Mouse (Mus musculus) lung, embryonic 15.5 days (tissue): ENCODE measurements around the gene Ppp2r3a. TPM values are rescaled to one million over a fixed set of nuclear protein-coding genes. Genes with fewer than 3 reads are reported as not detected.

ENCODE experiments used
- ATAC-seq: fragments of 200-750 bp; cut with Nextera tagmentation; 2 replicates; pipeline ENCODE4 v1.8.0; 2017; ENCODE audit warnings: moderate number of reproducible peaks, borderline replicate concordance; ENCODE audit not compliant: low FRiP score, low TSS enrichment; ENCODE audit errors: extremely low read depth
- H3K27ac ChIP-seq: fragments of 300-500 bp; sonication (generic); 2 replicates; pipeline ENCODE4 v1.5.1; 2015; ENCODE audit warnings: moderate library complexity, mild to moderate bottlenecking, inconsistent platforms
- H3K27me3 ChIP-seq: fragments of 300-500 bp; sonication (generic); 2 replicates; pipeline ENCODE4 v1.6.1; 2015; ENCODE audit warnings: inconsistent platforms
- H3K36me3 ChIP-seq: fragments of 300-500 bp; sonication (generic); 2 replicates; pipeline ENCODE4 v1.6.1; 2015; ENCODE audit warnings: inconsistent platforms
- H3K4me1 ChIP-seq: fragments of 300-500 bp; sonication (generic); 2 replicates; pipeline ENCODE4 v1.6.1; 2015; ENCODE audit warnings: inconsistent platforms
- H3K4me2 ChIP-seq: fragments of 300-500 bp; sonication (generic); 2 replicates; pipeline ENCODE4 v1.6.1; 2015; ENCODE audit warnings: inconsistent platforms, mild to moderate bottlenecking, moderate library complexity
- H3K4me3 ChIP-seq: fragments of 300-500 bp; sonication (generic); 2 replicates; pipeline ENCODE4 v1.5.1; 2015; ENCODE audit warnings: mild to moderate bottlenecking, inconsistent platforms
- H3K9ac ChIP-seq: fragments of 300-500 bp; sonication (generic); 2 replicates; pipeline ENCODE4 v1.6.1; 2015; ENCODE audit warnings: inconsistent platforms
- H3K9me3 ChIP-seq: fragments of 300-500 bp; sonication (generic); 2 replicates; pipeline ENCODE4 v1.6.1; 2016; ENCODE audit warnings: inconsistent platforms
- WGBS: fragments of 180-500 bp; shearing (Covaris S2); methylation state at CpG from one replicate; pipeline ENCODE4 v1.1.7; 2015; 5-methylcytosine and 5-hydroxymethylcytosine counted together
- polyA plus RNA-seq: library from polyadenylated mRNA; unstranded; fragments of >200 nt; fragmentation: Nextera tagmentation; extraction: Ambion mirVana; gene quantifications from 2 replicates; pipeline ENCODE4 v1.2.1, GENCODE M21; 2015

The Ppp2r3a gene
- polyA plus RNA-seq, 1 experiment from 2014 or later: 12.2 TPM

GRCm38 (mm10) chr9:101095425-101095824 lies 156.2 kb downstream of the Ppp2r3a start:
- Histone ChIP-seq H3K4me3 (no peak overlapping the region), H3K4me2 (no peak overlapping the region), H3K36me3 (peaks cover 8% of the 10 kb centered on the region), H3K9me3 (no peaks in the 10 kb centered on the region), H3K27ac (no peak overlapping the region), H3K4me1 (no peaks in the 10 kb centered on the region), H3K27me3 (no peaks in the 10 kb centered on the region), H3K9ac (no peak overlapping the region)
- ATAC-seq: no peak
- 93% methylated on average over 4 of the region's 4 CpGs for WGBS

DNA sequence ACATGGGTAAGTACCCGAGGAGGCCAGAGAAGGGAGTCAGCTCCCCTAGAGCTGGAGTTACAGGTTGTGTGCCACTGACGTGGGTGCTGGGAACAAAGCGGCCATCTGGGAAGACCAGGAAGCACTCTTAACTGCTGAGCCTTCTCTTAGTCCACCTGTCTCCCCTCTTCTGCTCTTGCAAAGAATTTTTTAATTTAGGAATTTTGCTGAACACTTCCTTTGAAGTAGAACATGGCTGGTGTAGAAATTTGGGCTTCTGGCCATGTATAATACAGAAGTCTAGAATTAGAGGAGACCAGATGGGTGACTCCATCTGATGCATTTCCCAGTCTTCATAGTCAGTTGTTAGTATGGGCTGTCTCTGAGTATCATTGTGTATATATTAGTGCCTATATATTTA lies 167.9 kb downstream of the Ppp2r3a start:
- Histone ChIP-seq H3K9me3 (no peaks in the 10 kb centered on the region), H3K36me3 (no peaks in the 10 kb centered on the region), H3K27me3 (no peaks in the 10 kb centered on the region), H3K4me1 (peaks cover 25% of the 10 kb centered on the region), H3K4me2 (no peak overlapping the region), H3K9ac (no peak overlapping the region), H3K27ac (no peak overlapping the region), H3K4me3 (no peak overlapping the region)
- ATAC-seq: no peak
- 80% methylated on average over 3 of the region's 3 CpGs for WGBS

GRCm38 (mm10) chr9:101080046-101080685 lies 171.4 kb downstream of the Ppp2r3a start:
- Histone ChIP-seq H3K9ac (no peak overlapping the region), H3K27ac (no peak overlapping the region), H3K9me3 (no peaks in the 10 kb centered on the region), H3K4me1 (peaks cover 37% of the 10 kb centered on the region), H3K4me2 (peak overlapping the region; percentile 65; the same call in 1 of the 2 replicates), H3K27me3 (no peaks in the 10 kb centered on the region), H3K4me3 (no peak overlapping the region), H3K36me3 (no peaks in the 10 kb centered on the region)
- 21% methylated on average over 3 of the region's 3 CpGs for WGBS
- no peak for ATAC-seq

DNA sequence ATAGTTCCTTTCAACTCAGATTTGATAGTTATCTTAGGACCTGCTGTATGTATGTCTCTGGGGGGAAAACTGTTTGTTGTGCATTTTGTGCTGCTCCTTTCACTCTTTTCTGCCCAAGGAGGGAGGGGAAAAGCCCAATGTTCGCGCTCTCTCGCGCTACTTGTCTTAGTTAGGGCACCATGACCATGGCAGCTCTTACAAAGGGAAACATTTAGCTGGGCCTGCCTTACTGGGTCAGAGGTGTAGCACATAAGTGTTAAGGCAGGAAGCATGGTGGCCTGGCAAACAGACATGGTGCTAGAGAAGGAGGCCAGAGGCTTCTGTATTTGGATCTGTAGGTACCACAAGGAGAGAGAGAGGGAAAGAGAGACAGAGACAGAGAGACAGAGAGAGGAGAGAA lies 173.0 kb downstream of the Ppp2r3a start:
- 74% methylated on average over 4 of the region's 4 CpGs for WGBS
- Histone ChIP-seq H3K27ac (no peak overlapping the region), H3K9ac (no peak overlapping the region; the same call in 1 of the 2 replicates)

DNA sequence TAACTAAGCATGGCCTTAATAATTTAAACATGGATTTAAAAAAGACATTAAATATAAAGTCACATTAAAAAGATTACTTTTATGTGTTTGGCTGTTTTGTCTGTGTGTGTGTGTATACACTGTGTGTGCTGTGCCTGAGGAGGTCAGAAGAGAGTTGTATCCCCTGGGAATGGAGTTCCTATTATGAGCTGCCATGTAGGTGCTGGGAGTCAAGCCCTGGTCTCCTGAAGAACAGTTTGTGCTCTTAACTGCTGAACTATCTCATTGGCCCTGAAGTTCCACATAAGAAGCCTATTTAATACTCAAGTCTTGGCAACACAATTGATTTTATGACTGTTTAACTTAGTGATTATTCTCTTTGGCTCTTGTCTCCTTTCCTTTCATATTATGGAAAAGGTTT lies 174.1 kb downstream of the Ppp2r3a start:
- H3K36me3 ChIP-seq: no peaks in the 10 kb centered on the region
- peak overlapping the region; percentile 65 for H3K4me2 ChIP-seq
- no peaks in the 10 kb centered on the region for H3K9me3 ChIP-seq
- ATAC-seq: no peak
- H3K27ac ChIP-seq: no peak overlapping the region
- H3K4me3 ChIP-seq: peak overlapping the region; percentile 73
- H3K9ac ChIP-seq: peak overlapping the region; percentile 98
- peaks cover 40% of the 10 kb centered on the region for H3K4me1 ChIP-seq
- H3K27me3 ChIP-seq: no peaks in the 10 kb centered on the region

More for the DNA sequence above, 173.0 kb downstream of the Ppp2r3a start:
- peaks cover 37% of the 10 kb centered on the region for H3K4me1 ChIP-seq
- ATAC-seq: no peak
- no peaks in the 10 kb centered on the region for H3K27me3 ChIP-seq
- no peaks in the 10 kb centered on the region for H3K9me3 ChIP-seq
- H3K4me3 ChIP-seq: peak overlapping the region; percentile 27
- H3K4me2 ChIP-seq: peak overlapping the region; percentile 65
- no peaks in the 10 kb centered on the region for H3K36me3 ChIP-seq

GRCm38 (mm10) chr9:101076095-101076875 lies 175.3 kb downstream of the Ppp2r3a start:
- Histone ChIP-seq H3K4me1 (peaks cover 33% of the 10 kb centered on the region), H3K9ac (peak overlapping the region; percentile 98), H3K27ac (0 out of 2 replicates have a peak overlapping the region, but pooled peaks have one; percentile 27), H3K27me3 (no peaks in the 10 kb centered on the region), H3K36me3 (no peaks in the 10 kb centered on the region), H3K4me2 (peak overlapping the region; percentile 65), H3K4me3 (peak overlapping the region; percentile 73), H3K9me3 (no peaks in the 10 kb centered on the region)
- ATAC-seq: no peak
- under 1% methylated on average over 18 of the region's 18 CpGs for WGBS

- WGBS: under 1% methylated on average over 8 of the region's 8 CpGs
- peak overlapping the region; percentile 98 for H3K9ac ChIP-seq
- peak overlapping the region; percentile 73 for H3K4me3 ChIP-seq
- no peaks in the 10 kb centered on the region for H3K27me3 ChIP-seq
- ATAC-seq: no peak
- no peaks in the 10 kb centered on the region for H3K9me3 ChIP-seq
- peak overlapping the region; percentile 65 for H3K4me2 ChIP-seq
- no peaks in the 10 kb centered on the region for H3K36me3 ChIP-seq
- 0 out of 2 replicates have a peak overlapping the region, but pooled peaks have one; percentile 1 for H3K27ac ChIP-seq
- H3K4me1 ChIP-seq: peaks cover 33% of the 10 kb centered on the region
Observed at GRCm38 (mm10) chr9:101075694-101076093, 175.9 kb downstream of the Ppp2r3a start.

- Histone ChIP-seq H3K9ac (peak overlapping the region; percentile 98), H3K36me3 (no peaks in the 10 kb centered on the region), H3K4me1 (peaks cover 30% of the 10 kb centered on the region), H3K4me3 (peak overlapping the region; percentile 73), H3K9me3 (no peaks in the 10 kb centered on the region), H3K4me2 (peak overlapping the region; percentile 65), H3K27me3 (no peaks in the 10 kb centered on the region), H3K27ac (peak overlapping the region; percentile 99)
- 0% methylated on average over 25 of the region's 25 CpGs for WGBS
- no peak for ATAC-seq
Observed at GRCm38 (mm10) chr9:101075091-101075581, 176.5 kb downstream of the Ppp2r3a start.

DNA sequence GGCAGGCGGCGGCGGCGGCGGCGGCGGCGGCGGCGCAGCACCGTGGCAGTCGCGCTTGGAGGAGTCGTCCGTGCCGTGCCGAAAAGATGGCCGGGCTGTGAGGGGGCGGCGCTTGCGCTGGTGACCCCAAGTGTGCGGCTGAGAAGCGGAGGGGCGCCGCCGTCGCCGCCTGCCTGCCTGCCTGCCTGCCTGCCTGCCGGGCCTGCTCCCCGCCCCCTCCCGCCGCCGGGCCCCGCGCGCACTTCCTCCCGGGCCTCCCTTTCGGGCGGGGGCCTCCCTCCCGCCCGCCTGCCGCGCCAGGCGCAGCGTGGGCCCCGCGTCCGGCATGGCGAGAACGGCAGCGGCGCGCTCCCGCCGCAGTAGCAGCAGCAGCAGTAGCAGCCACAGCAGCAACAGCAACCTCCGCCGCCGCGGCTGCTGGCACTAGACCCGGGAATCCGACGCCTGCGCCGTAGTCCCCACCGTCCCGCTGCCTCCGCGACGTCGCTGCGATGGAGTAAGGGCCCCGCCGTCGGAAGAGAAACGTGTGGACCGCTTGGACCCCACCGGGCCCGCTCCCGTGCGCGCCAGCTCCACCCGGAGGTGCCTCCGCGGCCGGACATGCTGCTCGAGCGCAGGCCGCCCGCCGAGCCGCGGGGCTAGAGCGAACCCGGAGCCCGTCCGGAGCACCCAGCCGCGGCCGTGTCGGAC lies 177.1 kb downstream of the Ppp2r3a start:
- no peaks in the 10 kb centered on the region for H3K27me3 ChIP-seq
- peak overlapping the region; percentile 73 for H3K4me3 ChIP-seq
- peaks cover 23% of the 10 kb centered on the region for H3K4me1 ChIP-seq
- under 1% methylated on average over 71 of the region's 100 CpGs for WGBS
- H3K9me3 ChIP-seq: no peaks in the 10 kb centered on the region
- peak; percentile 83 for ATAC-seq
- H3K36me3 ChIP-seq: no peaks in the 10 kb centered on the region
- H3K27ac ChIP-seq: peak overlapping the region; percentile 99
- H3K9ac ChIP-seq: peak overlapping the region; percentile 98
- H3K4me2 ChIP-seq: peak overlapping the region; percentile 65

DNA sequence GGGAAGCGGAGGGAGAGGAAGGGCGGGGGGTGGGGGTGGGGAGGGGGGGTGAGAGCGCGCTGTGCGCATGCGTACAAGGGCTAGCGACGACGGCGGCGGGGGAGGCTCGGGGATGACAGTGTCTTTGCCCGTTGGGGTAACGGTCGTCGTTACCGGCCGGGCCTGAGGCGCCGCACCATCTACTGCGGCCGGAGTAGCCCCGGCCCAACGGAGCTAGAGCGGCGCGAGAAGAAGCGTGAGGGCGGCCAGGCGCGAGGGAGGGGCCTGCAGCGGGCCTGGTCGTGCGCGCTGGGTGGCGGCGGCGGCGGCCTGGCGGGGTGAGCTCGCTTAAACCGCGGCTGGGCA lies 177.6 kb downstream of the Ppp2r3a start, which contains the start of gene Msl2:
Gene Msl2 (plus strand): TSS at position 115 of the 345 bp plus-strand sequence.
- WGBS: under 1% methylated on average over 41 of the region's 43 CpGs
- no peaks in the 10 kb centered on the region for H3K36me3 ChIP-seq
- no peaks in the 10 kb centered on the region for H3K9me3 ChIP-seq
- peak within 1 kb of the TSS; percentile 73 for H3K4me3 ChIP-seq
- H3K27me3 ChIP-seq: no peaks in the 10 kb centered on the region
- no peak for ATAC-seq
- peak within 1 kb of the TSS; percentile 82 for H3K4me2 ChIP-seq
- H3K9ac ChIP-seq: peak within 1 kb of the TSS; percentile 98
- peak within 1 kb of the TSS; percentile 99 for H3K27ac ChIP-seq
- peaks cover 18% of the 10 kb centered on the region for H3K4me1 ChIP-seq

- 1% methylated on average over 65 of the region's 65 CpGs for WGBS
- Histone ChIP-seq H3K27ac (peak overlapping the region; percentile 99), H3K27me3 (no peaks in the 10 kb centered on the region), H3K4me3 (peak overlapping the region; percentile 73), H3K9ac (peak overlapping the region; percentile 94), H3K4me1 (peaks cover 12% of the 10 kb centered on the region), H3K4me2 (peak overlapping the region; percentile 82), H3K36me3 (no peaks in the 10 kb centered on the region), H3K9me3 (no peaks in the 10 kb centered on the region)
- ATAC-seq: peak; percentile 94
Observed at GRCm38 (mm10) chr9:101073041-101073986, 178.3 kb downstream of the Ppp2r3a start.
